Mouse (Mus musculus) heart, postnatal 4 days (tissue): ENCODE data around the gene Klrd1. TPM values are rescaled to one million over a fixed set of nuclear protein-coding genes. Genes with fewer than 3 reads are reported as not detected.
"Not testable (repeated sequence)": the region's sequence is repeated elsewhere in the genome, so short reads cannot be mapped to it uniquely, and the experiment has no call there.

Experiments used
- DNase-seq: peaks from one replicate; pipeline ENCODE4 v3.0.0; 2021
- total RNA-seq, 2 experiments: library from RNA; stranded (reverse); gene quantifications; 2 replicates each; pipeline ENCODE4 v1.2.3; 2021

Klrd1 gene
- not detected for total RNA-seq

- no peak for DNase-seq
Observed at GRCm38 (mm10) chr6:129591508-129591907, at the start of gene Klrd1. TSS of gene Klrd1 (plus strand) at chr6:129591782.

- DNase-seq: no peak
Observed at GRCm38 (mm10) chr6:129541931-129542330, 49.7 kb upstream of the Klrd1 start.

- DNase-seq: no peak
Observed at GRCm38 (mm10) chr6:129542540-129542939, 49.0 kb upstream of the Klrd1 start.

GRCm38 (mm10) chr6:129543709-129544606, 47.6 kb upstream of the Klrd1 start:
- DNase-seq: peak; percentile 78

GRCm38 (mm10) chr6:129547277-129547676, 44.3 kb upstream of the Klrd1 start:
- DNase-seq: no peak

GRCm38 (mm10) chr6:129548009-129548408, 43.6 kb upstream of the Klrd1 start:
- DNase-seq: no peak

- DNase-seq: no peak
Observed at GRCm38 (mm10) chr6:129557298-129558023, 34.1 kb upstream of the Klrd1 start.

GRCm38 (mm10) chr6:129558946-129559640, 32.5 kb upstream of the Klrd1 start:
- peak; percentile 82 for DNase-seq

- no peak for DNase-seq
Observed at GRCm38 (mm10) chr6:129559641-129560027, 31.9 kb upstream of the Klrd1 start.

GRCm38 (mm10) chr6:129565257-129565656, 26.3 kb upstream of the Klrd1 start:
- DNase-seq: no peak

GRCm38 (mm10) chr6:129575315-129575714, 16.3 kb upstream of the Klrd1 start:
- no peak for DNase-seq

GRCm38 (mm10) chr6:129577605-129578004, 14.0 kb upstream of the Klrd1 start, which contains the start of gene Klre1:
TSS of gene Klre1 (plus strand) at chr6:129577905.
- no peak for DNase-seq

GRCm38 (mm10) chr6:129581274-129581673, 10.3 kb upstream of the Klrd1 start:
- DNase-seq: no peak

- DNase-seq: no peak
Observed at GRCm38 (mm10) chr6:129581896-129582295, 9.7 kb upstream of the Klrd1 start.

- no peak for DNase-seq
Observed at GRCm38 (mm10) chr6:129583014-129583413, 8.6 kb upstream of the Klrd1 start.

GRCm38 (mm10) chr6:129608372-129608771, 16.8 kb downstream of the Klrd1 start:
- DNase-seq: no peak

GRCm38 (mm10) chr6:129623735-129624134, 32.2 kb downstream of the Klrd1 start, which contains the start of gene Klrk1:
TSS of gene Klrk1 (minus strand) at chr6:129623864.
- no peak for DNase-seq

- DNase-seq: not testable (repeated sequence)
Observed at GRCm38 (mm10) chr6:129631046-129631445, 39.5 kb downstream of the Klrd1 start.

- DNase-seq: not testable (repeated sequence)
Observed at GRCm38 (mm10) chr6:129643237-129643636, 51.7 kb downstream of the Klrd1 start, which contains the start of gene Klrc3. TSS of gene Klrc3 (minus strand) at chr6:129643337.

GRCm38 (mm10) chr6:129644054-129644453, 52.5 kb downstream of the Klrd1 start:
- DNase-seq: not testable (repeated sequence)
